Mouse (Mus musculus): ENCODE data around the gene Akap8l. TPM values are rescaled to one million over a fixed set of nuclear protein-coding genes. Genes with fewer than 3 reads are reported as not detected.

Gene Akap8l
- 28.0 and 32.7 TPM in 2 replicates for polyA plus RNA-seq (2011; ENCODE audit: insufficient read length, low read depth, missing spikeins)

GRCm38 (mm10) chr17:32350382-32350983 lies at the start of gene Akap8l:
Akap8l (minus strand) TSS chr17:32350607.
- Histone ChIP-seq H3K27ac (ENCODE audit: insufficient read depth, low read length) (0 out of 2 replicates have a peak within 1 kb of the TSS, but pooled peaks have one; percentile 1), H3K4me3 (ENCODE audit: insufficient read depth, low read length) (peak within 1 kb of the TSS; percentile 63), H3K4me1 (ENCODE audit: control insufficient read depth, insufficient read depth, low read length) (peaks cover 1% of the 10 kb centered on the region; the same call in 1 of the 2 replicates)
- TF ChIP-seq POLR2A (IDR thresholded peaks at IDR 0.05; ENCODE audit: low read depth, low read length) (peak; percentile 97), CTCF (IDR thresholded peaks at IDR 0.05; ENCODE audit: borderline replicate concordance, insufficient read depth, low read length) (no peak)

DNA sequence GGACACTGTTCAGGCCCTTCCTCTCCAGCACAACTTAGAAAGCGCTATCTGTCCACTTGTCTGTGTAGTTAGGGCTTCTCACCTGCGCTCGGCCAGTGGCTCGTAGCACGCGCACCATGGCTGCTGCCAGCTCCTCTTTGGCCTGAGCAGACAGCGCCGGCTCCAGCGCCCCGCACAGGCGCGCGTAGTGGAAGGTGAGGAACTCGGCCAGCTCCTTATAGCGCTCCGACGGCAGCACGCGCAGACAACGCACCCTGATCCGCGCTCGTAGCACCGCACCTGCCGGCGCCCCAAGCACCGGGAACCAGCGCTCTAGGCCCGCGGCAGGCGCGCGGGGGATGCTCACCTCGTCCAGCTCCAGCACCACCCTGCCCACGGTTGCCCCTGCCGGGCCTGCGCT lies 45.9 kb upstream of the Akap8l start:
- Histone ChIP-seq H3K4me1 (ENCODE audit: control insufficient read depth, insufficient read depth, low read length) (no peaks in the 10 kb centered on the region), H3K27ac (ENCODE audit: insufficient read depth, low read length) (no peak overlapping the region), H3K4me3 (ENCODE audit: insufficient read depth, low read length) (no peak overlapping the region)
- TF ChIP-seq POLR2A (IDR thresholded peaks at IDR 0.05; ENCODE audit: low read depth, low read length) (no peak), CTCF (IDR thresholded peaks at IDR 0.05; ENCODE audit: borderline replicate concordance, insufficient read depth, low read length) (no peak)

DNA sequence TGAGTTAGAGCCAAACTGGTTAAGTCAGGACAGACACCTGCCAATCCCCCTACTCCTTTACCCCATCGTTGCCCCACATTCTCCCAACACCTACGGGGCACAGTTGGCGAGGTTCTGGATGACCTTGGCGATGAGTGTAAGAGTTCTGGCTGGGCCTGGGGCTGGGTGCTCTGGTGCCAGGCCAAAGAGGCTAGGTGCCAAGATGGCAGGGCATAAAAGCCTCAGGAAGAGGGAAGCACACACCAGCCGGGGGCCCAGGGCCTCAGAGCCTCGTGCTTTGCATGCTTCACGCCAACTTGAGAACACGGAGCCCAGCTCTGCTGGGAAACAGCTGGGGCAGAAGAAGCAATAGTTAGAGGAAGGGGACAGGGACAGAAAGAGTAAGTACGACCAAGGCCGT lies 43.5 kb upstream of the Akap8l start:
- Histone ChIP-seq H3K4me1 (ENCODE audit: control insufficient read depth, insufficient read depth, low read length) (no peaks in the 10 kb centered on the region), H3K27ac (ENCODE audit: insufficient read depth, low read length) (no peak overlapping the region), H3K4me3 (ENCODE audit: insufficient read depth, low read length) (no peak overlapping the region)
- TF ChIP-seq CTCF (IDR thresholded peaks at IDR 0.05; ENCODE audit: borderline replicate concordance, insufficient read depth, low read length) = no peak
- no peak for TF ChIP-seq POLR2A (IDR thresholded peaks at IDR 0.05; ENCODE audit: low read depth, low read length)

GRCm38 (mm10) chr17:32389101-32389659 lies 38.8 kb upstream of the Akap8l start, which contains the start of gene Wiz:
Wiz (minus strand) TSS chr17:32389439.
- Histone ChIP-seq H3K4me1 (ENCODE audit: control insufficient read depth, insufficient read depth, low read length) (no peaks in the 10 kb centered on the region), H3K4me3 (ENCODE audit: insufficient read depth, low read length) (peak within 1 kb of the TSS; percentile 64), H3K27ac (ENCODE audit: insufficient read depth, low read length) (no peak within 1 kb of the TSS)
- no peak for TF ChIP-seq CTCF (IDR thresholded peaks at IDR 0.05; ENCODE audit: borderline replicate concordance, insufficient read depth, low read length)
- peak; percentile 67 for TF ChIP-seq POLR2A (IDR thresholded peaks at IDR 0.05; ENCODE audit: low read depth, low read length)

GRCm38 (mm10) chr17:32388370-32389100 lies 38.1 kb upstream of the Akap8l start:
- H3K4me1 ChIP-seq (ENCODE audit: control insufficient read depth, insufficient read depth, low read length) = no peaks in the 10 kb centered on the region
- H3K27ac ChIP-seq (ENCODE audit: insufficient read depth, low read length) = no peak overlapping the region
- no peak for TF ChIP-seq CTCF (IDR thresholded peaks at IDR 0.05; ENCODE audit: borderline replicate concordance, insufficient read depth, low read length)
- TF ChIP-seq POLR2A (IDR thresholded peaks at IDR 0.05; ENCODE audit: low read depth, low read length) = no peak
- peak overlapping the region; percentile 64 for H3K4me3 ChIP-seq (ENCODE audit: insufficient read depth, low read length)

DNA sequence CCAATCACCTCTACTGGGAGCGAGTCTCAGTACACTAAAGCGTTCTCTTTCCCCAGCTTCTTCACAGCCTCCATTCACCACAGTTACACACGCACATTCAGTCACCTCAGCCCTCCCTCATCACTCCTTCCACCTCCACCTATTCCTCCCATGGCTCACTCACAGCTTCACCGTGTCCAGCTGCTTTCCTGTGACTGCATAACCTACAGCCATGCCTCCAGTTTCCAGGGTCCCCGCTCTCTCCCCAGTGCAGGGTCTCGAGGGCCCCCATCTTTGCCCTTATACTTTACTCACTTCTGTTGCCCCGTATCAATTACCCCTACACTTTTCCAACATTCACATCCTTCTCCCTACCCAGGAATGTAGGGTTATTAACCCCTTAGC lies 37.6 kb upstream of the Akap8l start:
- H3K4me3 ChIP-seq (ENCODE audit: insufficient read depth, low read length) = peak overlapping the region; percentile 64
- H3K4me1 ChIP-seq (ENCODE audit: control insufficient read depth, insufficient read depth, low read length) = no peaks in the 10 kb centered on the region
- H3K27ac ChIP-seq (ENCODE audit: insufficient read depth, low read length) = no peak overlapping the region
- TF ChIP-seq POLR2A (IDR thresholded peaks at IDR 0.05; ENCODE audit: low read depth, low read length) (no peak), CTCF (IDR thresholded peaks at IDR 0.05; ENCODE audit: borderline replicate concordance, insufficient read depth, low read length) (no peak)

- TF ChIP-seq POLR2A (IDR thresholded peaks at IDR 0.05; ENCODE audit: low read depth, low read length) (no peak), CTCF (IDR thresholded peaks at IDR 0.05; ENCODE audit: borderline replicate concordance, insufficient read depth, low read length) (peak; percentile 52; the same call in 1 of the 2 replicates)
- no peak overlapping the region for H3K27ac ChIP-seq (ENCODE audit: insufficient read depth, low read length)
- H3K4me1 ChIP-seq (ENCODE audit: control insufficient read depth, insufficient read depth, low read length) = no peaks in the 10 kb centered on the region
- no peak overlapping the region for H3K4me3 ChIP-seq (ENCODE audit: insufficient read depth, low read length)
Measured at GRCm38 (mm10) chr17:32386659-32387432, 36.4 kb upstream of the Akap8l start.

- TF ChIP-seq POLR2A (IDR thresholded peaks at IDR 0.05; ENCODE audit: low read depth, low read length) = no peak
- TF ChIP-seq CTCF (IDR thresholded peaks at IDR 0.05; ENCODE audit: borderline replicate concordance, insufficient read depth, low read length) = no peak
- H3K4me1 ChIP-seq (ENCODE audit: control insufficient read depth, insufficient read depth, low read length) = no peaks in the 10 kb centered on the region
- no peak overlapping the region for H3K27ac ChIP-seq (ENCODE audit: insufficient read depth, low read length)
- no peak overlapping the region for H3K4me3 ChIP-seq (ENCODE audit: insufficient read depth, low read length)
Measured at GRCm38 (mm10) chr17:32383661-32384060, 33.3 kb upstream of the Akap8l start.

- no peak overlapping the region for H3K27ac ChIP-seq (ENCODE audit: insufficient read depth, low read length)
- H3K4me1 ChIP-seq (ENCODE audit: control insufficient read depth, insufficient read depth, low read length) = no peaks in the 10 kb centered on the region
- TF ChIP-seq CTCF (IDR thresholded peaks at IDR 0.05; ENCODE audit: borderline replicate concordance, insufficient read depth, low read length) = no peak
- TF ChIP-seq POLR2A (IDR thresholded peaks at IDR 0.05; ENCODE audit: low read depth, low read length) = no peak
- H3K4me3 ChIP-seq (ENCODE audit: insufficient read depth, low read length) = no peak overlapping the region
Measured at GRCm38 (mm10) chr17:32382576-32382975, 32.2 kb upstream of the Akap8l start.
